Mouse (Mus musculus): ENCODE data around the gene P2ry14.

Gene P2ry14

GRCm38 (mm10) chr3:59153424-59153823 is at the start of gene P2ry14:
P2ry14 (minus strand) TSS chr3:59153618.
- no peak for DNase-seq (ENCODE audit: low spot score)

DNA sequence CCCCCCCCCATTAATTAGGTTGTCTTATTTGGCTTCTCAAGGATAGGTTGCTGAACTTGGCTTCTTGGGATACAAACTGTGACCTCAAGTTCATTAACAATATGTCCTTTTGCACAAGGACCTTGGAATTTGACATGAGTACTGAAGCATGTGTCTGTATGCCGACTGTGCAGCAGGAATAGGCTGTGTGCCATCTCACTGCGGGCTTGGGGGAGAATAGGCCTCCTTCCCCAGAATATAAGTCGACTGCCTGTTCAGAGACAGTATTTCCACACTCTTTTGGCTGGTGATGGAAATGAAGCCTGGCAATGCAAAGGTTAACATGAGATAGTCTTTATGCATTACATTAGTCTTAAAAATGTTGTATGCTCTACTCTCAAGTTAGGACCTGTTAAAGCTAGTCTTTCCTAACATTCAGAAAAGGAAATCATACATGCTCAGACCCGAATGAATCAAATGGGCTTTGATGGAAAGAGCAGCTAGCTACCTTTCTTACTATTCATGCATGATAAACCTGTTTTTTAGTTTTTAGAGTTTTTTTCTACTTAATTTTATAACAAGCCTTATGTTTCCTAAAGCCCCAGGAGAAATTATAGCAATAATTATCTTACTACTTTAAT is 44.0 kb upstream of the P2ry14 start:
- no peak for DNase-seq (ENCODE audit: low spot score)

DNA sequence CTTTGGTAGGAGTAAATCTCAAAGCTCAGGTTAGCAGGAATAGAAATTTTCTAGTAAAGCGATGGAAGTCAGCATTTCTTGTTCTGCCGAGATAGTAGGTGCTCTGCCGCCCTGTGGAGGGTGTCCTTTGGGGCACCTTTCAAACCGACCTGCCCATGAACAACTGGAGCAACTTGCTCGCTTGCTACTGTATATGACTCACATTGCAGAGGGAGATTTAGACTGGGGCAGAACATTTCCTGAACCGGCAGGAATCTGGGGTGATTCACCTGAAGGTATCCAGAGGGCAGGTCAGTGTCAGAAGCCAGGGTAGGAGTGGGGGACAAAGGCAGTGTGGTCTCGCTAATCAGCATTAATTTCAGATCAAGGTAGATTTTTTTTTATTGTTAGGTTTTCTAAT is 41.5 kb upstream of the P2ry14 start, which contains the start of gene Gpr87:
Gpr87 (minus strand) TSS at position 167 of the 400 bp plus-strand sequence.
- DNase-seq (ENCODE audit: low spot score), result no peak

DNA sequence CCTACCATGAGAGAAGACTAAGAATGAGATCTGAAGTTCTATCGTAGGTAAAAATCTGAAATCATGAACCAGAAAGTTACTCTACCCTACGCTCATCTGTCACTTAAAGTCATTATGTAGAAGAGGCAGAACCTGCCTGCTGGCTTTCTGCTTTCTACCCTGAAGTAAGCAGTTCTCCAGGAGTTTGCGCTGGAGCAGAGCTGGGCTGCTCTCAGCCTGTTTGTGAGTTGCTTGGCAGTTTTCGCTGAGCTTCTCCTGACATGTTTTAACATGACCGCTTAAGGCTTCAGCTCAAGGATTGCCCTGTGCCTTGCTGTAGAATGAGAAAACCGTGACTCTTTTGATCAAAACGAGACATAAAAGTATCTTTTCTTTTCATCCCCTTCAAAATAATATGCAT is 40.7 kb upstream of the P2ry14 start:
- DNase-seq (ENCODE audit: low spot score), result no peak

- no peak for DNase-seq (ENCODE audit: low spot score)
Observed at GRCm38 (mm10) chr3:59191674-59192073, 38.3 kb upstream of the P2ry14 start.

DNA sequence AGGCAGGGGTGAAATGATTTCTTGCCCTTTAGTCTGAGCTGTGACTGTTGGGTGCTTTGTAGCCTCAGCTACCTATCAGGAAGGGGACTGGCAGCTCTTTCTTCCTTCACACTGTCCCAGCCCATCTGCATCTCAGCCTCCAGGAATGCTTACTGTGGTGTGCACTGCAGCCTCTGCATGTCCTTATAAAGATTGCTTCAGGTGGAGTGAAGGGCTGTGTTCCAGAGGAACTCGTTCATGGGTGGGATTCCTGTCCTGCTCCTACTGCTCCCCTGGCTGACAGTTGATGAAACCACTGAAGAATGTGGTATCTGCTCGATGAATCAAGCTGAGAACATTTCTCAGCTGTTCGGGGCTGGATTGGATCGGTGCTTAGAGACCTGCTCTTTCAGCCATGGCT is 33.9 kb upstream of the P2ry14 start:
- no peak for DNase-seq (ENCODE audit: low spot score)

DNA sequence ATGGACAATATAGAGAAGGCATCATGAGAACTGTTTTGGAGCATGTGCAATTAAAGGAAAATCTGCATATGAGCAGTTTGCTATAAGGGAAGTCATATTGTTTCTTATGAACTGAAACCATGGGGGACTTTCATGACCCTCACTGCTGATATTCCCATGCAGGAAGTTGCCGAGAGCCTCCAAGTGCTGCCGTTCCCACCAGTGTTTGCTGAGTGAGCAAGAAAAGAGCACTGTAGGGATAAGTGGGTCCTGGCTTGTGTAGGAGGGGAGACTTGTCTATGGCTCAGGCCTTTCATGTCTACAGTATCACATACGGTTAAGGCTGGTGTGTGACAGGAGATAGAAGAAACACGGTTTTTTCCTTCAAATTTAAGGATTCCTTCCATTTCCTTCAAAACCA is 32.2 kb upstream of the P2ry14 start:
- DNase-seq (ENCODE audit: low spot score), result no peak

- no peak for DNase-seq (ENCODE audit: low spot score)
Observed at GRCm38 (mm10) chr3:59182129-59182528, 28.7 kb upstream of the P2ry14 start.

DNA sequence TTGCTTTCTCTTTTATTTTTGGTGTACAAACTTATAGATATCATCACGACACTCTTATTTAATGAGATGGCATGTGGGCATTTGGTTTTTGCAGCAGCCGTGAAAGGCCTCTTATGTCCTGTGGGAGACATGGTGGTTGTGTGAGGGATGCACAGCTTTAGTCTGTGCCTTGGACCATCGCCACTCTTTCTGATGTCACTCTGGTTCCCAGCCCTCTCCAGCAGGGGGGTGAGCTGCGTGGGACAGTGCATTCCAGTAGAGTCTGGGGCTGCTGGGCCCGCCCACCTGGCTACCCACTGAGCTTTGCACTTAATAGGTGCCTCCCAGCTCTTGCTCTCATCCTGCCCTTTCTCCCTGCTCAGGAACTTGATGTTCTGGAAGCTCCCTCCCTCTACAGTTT is 27.7 kb upstream of the P2ry14 start:
- DNase-seq (ENCODE audit: low spot score), result no peak

DNA sequence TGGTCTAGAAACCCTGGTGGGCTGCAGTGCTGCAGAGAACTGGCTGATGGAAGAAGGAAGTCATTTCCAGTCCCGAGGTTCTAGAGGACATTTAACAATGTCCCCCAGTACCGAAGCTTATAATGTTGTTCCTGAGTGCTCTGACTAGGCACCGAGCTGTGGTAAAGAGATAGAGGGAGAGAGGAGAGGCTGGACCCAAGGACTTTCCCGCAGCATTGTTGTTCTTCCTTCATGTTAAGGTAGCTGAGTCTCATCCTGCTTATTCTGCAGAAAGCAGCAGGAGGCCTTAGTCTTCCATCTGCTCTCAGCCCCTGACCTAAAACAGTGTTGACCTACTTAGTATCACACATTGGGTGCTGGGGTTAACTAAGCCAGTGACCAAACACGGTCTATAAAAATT is 23.5 kb upstream of the P2ry14 start:
- no peak for DNase-seq (ENCODE audit: low spot score)

GRCm38 (mm10) chr3:59175234-59175633 is 21.8 kb upstream of the P2ry14 start:
- peak; percentile 79 for DNase-seq (ENCODE audit: low spot score)

DNA sequence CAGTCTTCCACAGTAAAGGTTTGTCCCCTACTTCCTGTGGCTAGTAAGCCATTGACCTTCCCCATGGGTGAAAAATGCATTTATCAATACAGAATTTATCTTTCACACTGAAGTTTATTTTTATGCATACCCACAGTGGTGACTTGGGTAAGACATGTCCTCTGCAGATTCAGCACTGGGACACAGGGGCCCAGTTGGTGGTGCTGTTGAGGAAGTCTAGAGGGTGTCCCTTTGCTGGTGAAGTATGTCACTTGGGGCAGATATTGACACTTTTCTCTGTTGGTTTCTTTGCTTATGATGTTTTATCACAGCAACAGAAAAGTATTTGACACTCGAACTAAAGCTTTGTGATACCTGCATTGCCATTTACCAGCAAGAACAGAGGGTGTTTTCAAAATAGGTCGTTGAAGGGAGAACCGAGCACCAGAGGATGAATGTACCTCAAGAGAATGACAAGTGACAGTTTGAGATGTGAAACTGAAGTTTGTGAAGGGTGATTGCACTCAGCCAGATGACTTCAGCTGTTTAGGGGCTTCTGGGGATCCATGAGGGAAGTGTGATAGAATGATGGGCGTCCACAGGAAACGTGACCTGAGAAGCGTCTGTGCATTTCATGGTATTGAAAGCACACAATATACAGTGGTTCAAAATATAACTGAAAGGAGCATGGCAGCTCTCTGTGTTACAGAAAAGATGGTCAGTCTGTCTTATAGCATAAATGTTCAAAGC is 21.2 kb upstream of the P2ry14 start:
- no peak for DNase-seq (ENCODE audit: low spot score)

DNA sequence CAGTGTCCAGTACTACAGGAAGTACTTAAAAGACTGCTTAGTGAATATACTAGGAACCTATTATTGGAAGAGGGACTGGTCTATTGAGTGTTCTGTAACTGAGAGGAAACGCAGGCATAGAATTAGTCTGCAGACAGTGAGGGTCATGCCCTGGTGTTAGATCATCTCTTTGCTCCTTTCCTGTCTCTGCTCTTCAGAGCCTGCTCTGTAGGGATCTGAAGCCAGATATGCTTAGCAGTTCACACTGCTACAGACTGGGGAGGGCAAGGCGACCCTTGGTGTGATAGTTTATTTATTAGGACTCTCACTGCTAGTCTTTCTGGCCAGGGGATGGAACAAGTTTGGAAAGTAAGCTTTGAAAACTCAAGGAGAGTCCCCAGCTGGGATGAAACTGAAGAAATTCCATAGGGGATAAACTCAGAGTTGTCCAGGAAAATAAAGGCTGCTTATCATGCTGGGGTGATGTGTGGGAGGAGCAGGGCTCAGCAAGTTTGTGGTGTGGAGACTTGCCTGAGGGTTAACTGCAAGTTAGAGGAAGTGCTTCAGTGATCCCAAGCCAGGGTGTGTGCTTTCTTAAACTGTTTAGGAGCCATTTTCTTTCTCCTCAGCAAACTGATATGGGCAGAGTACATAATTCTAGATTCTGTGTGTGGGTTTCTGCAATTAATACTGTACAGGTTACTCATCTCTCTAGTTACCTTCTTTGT is 16.7 kb upstream of the P2ry14 start:
- no peak for DNase-seq (ENCODE audit: low spot score)

- DNase-seq (ENCODE audit: low spot score), result no peak
Observed at GRCm38 (mm10) chr3:59169215-59169614, 15.8 kb upstream of the P2ry14 start.

- no peak for DNase-seq (ENCODE audit: low spot score)
Observed at GRCm38 (mm10) chr3:59168476-59168875, 15.1 kb upstream of the P2ry14 start.

DNA sequence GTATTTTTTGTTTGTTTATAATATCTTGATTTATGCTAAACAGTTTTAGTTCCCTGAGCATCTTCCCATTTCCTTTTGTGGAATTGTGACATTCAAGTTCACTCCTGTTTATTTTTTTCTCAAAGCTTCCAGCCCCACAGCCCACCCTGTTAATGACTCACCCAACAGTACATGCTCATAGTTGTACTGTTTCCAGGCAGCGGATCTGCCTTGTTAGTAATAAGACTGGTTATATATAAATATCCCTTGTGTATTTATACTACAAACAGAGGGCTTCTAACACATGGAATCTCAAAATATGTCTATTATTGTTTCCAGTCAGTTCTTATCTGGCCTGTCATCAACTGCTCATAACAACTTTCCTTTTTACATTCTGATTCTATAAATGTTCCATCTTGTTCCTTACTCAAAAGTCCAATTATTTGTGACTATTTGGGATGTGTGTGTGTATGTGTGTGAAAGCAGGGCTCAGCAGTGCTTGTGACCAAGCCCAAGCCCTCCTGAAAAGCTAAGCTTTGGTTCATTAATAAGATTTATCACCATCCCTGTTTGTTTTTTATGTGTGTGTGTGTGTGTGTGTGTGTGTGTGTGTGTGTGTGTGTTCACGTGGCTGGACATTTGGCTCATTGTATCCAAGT is 14.1 kb upstream of the P2ry14 start:
- no peak for DNase-seq (ENCODE audit: low spot score)

GRCm38 (mm10) chr3:59160465-59160864 is 7.0 kb upstream of the P2ry14 start:
- no peak for DNase-seq (ENCODE audit: low spot score)

GRCm38 (mm10) chr3:59157048-59157447 is 3.6 kb upstream of the P2ry14 start:
- no peak for DNase-seq (ENCODE audit: low spot score)

DNA sequence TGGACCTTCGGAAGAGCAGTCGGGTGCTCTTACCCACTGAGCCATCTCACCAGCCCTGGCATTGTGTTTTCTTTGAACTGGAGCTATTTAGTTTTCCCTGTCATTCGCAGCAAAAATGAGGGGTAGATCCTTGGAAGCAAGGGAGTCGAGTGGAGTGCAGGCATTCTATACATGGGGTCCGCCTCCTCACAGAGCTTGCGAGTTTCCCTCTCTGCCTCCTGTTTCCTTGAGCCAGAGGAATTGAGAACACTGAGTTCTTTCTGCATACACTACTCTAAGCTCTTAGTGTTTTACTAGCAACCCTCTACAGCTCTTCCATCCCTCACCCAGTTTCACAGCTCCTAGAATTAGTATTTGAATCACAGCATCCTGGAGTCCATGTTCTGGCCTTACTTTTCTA is 2.0 kb upstream of the P2ry14 start:
- no peak for DNase-seq (ENCODE audit: low spot score)

DNA sequence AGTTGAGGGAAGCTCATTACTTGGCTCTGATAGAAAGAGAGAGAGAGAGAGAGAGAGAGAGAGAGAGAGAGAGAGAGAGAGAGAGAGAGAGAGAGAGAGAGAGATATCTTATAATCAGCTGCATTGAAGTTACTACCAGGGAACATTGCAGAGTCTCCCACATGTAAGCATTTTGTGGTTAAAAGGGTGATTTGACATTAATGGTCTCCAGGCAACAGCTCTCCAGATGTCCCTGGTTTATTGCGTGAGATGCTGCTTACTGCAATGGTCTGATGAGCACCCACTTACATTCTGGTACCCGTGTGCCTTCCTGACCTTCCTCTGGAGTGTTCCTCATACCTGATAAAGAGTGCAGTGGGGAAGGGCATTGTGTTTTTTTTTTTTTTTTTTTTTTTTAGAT is 1.5 kb upstream of the P2ry14 start:
- DNase-seq (ENCODE audit: low spot score), result no peak

DNA sequence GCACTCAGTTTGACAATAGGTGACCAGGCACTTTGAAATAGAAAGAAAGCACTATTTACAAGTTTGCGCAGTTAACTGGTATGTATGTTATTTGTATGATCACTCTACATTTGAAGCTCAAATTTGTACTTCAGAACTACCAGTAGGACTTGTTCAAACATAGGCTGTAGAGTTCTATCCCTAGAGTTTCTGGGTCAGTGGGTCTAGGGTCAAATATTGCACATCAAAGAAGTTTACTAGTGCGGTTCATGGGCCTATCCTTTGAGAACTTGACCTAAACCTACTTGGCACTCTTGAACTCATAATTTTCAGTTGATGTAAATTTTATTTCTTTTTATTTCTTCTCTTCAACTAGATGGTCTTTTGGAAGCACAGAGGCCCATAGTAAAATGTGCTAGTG is 2.8 kb downstream of the P2ry14 start:
- no peak for DNase-seq (ENCODE audit: low spot score)

GRCm38 (mm10) chr3:59149646-59150045 is 3.8 kb downstream of the P2ry14 start:
- DNase-seq (ENCODE audit: low spot score), result no peak

DNA sequence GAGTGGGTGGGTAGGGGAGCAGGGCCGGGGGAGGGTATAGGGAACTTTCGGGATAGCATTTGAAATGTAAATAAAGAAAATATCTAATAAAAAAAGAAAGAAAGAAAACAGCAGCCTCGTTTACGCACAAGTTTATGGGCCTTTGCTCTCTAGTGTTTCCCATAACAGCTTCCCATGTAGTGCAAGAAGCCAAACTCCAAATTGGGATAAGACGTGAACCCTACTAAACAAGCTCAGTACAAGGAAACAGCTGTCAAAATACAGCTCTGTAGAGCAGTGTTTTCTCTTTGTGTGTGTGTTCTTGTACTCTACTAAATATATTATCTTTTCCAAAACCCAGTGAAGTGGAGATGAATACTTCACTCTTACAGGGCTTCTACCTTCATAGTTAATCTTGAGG is 8.2 kb downstream of the P2ry14 start:
- DNase-seq (ENCODE audit: low spot score), result no peak

Measured in embryo, embryonic 10 days (tissue).